Mouse (Mus musculus) erythroblast, adult 5-6 weeks (primary cell): ENCODE data around the gene Btnl6. TPM values are rescaled to one million over a fixed set of nuclear protein-coding genes. Genes with fewer than 3 reads are reported as not detected.
"Not testable (repeated sequence)": the region's sequence is repeated elsewhere in the genome, so short reads cannot be mapped to it uniquely, and the experiment has no call there.

Experiments
- ATAC-seq: replicated peaks from 2 replicates; pipeline ENCODE4 v1.8.0; 2016; ENCODE audit warnings: moderate number of reproducible peaks, mild to moderate bottlenecking, moderate TSS enrichment, inconsistent platforms; ENCODE audit not compliant: poor library complexity, low FRiP score, severe bottlenecking
- total RNA-seq, 2 experiments: library from RNA; stranded (forward) in 1 of 2; stranded (reverse) in 1 of 2; fragments of 150-400 nt in 1 of 2; fragments of 200-764, 138-1000 nt in 1 of 2; gene quantifications; 2 replicates each; pipeline versions ENCODE4 v1.2.3 to v1.2.4; 2015 to 2017; ENCODE audit warnings: low replicate concordance in 2 of 2

The Btnl6 gene
- total RNA-seq, 2 experiments from 2014 or later: 0.77 TPM; not detected in 1

GRCm38 (mm10) chr17:34511723-34512122 lies 5.4 kb downstream of the Btnl6 start:
- ATAC-seq: not testable (repeated sequence)

GRCm38 (mm10) chr17:34507591-34507990 lies 9.6 kb downstream of the Btnl6 start:
- no peak for ATAC-seq

- ATAC-seq: not testable (repeated sequence)
Measured at GRCm38 (mm10) chr17:34497726-34498125, 19.4 kb downstream of the Btnl6 start.

DNA sequence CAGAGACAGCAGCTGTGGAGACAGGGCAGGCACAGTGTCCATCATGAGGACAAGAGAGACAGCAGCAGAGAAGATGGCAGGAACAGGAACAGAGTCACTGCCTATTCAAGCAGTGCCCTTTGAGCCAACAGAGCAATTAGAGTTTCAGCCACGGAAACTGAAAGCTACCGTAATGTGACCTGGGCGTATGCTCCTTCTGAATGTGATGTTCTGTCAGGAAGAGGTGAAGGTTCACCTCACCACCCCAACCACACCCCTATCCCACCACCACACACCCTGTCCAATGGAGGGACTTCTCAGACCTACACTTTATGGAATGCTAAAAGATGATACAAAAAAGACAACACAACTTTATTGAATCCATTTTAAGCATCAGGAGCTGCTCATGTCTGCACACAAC lies 19.8 kb downstream of the Btnl6 start:
- ATAC-seq: not testable (repeated sequence)

DNA sequence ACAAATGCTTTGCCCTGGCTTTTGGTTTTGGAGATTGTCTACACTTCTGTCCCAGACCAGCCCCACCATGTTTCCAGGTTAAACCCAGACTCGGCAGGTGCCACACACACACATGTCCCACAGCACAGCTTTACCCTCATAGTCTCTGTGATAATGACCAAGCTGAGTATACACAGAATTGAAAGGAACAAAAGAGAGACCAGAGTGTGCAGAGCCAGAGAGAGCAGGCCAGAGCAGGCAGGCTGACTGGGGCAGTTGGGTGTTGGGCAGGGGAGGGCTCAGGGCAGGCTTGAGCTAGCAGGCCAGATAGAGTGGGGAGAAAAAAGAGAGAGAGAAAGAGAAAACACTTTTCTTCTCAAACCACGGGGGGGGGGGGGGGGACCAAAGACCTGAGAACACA lies 20.6 kb downstream of the Btnl6 start:
- no peak for ATAC-seq

DNA sequence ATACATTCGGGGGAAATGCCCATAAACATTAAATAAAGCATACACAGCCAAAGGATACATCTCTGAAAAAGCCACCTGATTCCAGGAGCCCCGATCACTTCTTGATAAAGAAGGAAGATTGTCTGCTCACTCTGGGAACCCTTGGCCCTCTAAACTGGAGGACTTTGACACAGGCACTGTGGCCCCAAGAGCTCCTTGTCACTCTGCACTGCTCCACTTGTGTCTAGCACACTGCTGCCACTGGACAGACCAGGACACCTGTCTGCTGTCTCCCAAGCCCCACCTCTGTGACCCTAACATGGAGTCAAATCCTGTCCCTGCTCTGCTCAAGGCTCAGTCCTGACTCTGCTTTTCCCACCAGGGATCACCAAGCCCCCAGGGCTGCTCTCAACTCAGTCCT lies 22.0 kb downstream of the Btnl6 start:
- not testable (repeated sequence) for ATAC-seq

GRCm38 (mm10) chr17:34492796-34493195 lies 24.4 kb downstream of the Btnl6 start:
- no peak for ATAC-seq

DNA sequence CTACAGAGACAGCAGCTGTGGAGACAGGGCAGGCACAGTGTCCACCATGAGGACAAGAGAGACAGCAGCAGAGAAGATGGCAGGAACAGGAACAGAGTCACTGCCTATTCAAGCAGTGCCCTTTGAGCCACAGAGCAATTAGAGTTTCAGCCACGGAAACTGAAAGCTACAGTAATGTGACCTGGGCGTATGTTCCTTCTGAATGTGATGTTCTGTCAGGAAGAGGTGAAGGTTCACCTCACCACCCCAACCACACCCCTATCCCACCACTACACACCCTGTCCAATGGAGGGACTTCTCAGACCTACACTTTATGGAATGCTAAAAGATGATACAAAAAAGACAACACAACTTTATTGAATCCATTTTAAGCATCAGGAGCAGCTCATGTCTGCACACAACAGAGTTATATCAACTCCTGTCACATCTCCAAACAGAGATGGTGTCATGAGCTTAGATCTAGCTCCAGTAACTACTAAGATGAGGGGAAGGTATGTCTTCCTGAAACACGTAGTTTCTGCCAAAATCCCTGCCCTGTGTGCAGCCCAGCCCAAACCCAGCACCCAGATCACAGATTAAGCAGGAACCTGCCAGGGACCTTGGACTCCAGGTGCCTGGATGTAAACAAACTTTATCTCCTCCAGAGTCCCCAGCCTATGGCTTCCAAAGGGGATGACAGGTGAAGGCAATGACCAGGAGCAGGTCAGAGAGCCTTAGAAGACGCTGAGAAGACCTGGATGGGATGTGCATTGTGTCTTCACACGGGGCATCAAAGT lies 39.7 kb downstream of the Btnl6 start, which contains the start of gene Btnl4:
Gene Btnl4, minus strand, starts transcription at position 81 of the 776 bp plus-strand sequence.
- ATAC-seq: not testable (repeated sequence)

GRCm38 (mm10) chr17:34476427-34476826 lies 40.7 kb downstream of the Btnl6 start:
- no peak for ATAC-seq

DNA sequence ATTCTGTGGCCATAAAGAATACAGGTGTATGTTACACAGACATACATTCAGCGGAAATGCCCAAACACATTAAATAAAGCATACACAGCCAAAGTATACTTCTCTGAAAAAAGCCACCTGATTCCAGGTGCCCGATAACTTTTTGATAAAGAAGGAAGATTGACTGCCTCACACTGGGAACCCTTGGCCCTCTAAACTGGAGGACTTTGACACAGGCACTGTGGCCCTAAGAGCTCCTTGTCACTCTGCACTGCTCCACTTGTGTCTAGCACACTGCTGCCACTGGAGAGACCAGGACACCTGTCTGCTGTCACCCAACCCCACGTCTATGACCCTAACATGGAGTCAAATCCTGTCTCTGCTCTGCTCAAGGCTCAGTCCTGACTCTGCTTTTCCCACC lies 42.1 kb downstream of the Btnl6 start:
- no peak for ATAC-seq

- ATAC-seq: no peak
Measured at GRCm38 (mm10) chr17:34470491-34470890, 46.7 kb downstream of the Btnl6 start.

DNA sequence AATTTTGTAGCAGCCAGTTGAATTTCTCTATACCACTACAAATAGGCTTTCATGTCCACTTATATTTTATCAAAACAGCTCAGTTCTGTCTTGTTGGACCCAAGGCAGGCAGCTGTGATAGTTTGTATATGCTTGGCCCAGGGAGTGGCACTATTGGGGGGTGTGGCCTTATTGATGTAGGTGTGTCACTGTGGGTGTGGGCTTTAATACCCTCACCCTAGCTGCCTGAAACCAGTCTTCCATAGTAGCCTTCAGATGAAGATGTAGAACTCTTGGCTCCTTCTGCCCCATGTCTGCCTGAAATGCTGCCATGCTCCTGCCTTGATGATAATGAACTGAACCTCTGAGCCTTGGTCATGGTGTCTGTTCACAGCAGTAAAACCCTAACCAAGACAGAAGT lies 51.2 kb downstream of the Btnl6 start:
- not testable (repeated sequence) for ATAC-seq

GRCm38 (mm10) chr17:34459255-34459654 lies 57.9 kb downstream of the Btnl6 start:
- no peak for ATAC-seq

Other genes with a start within 250 kb of the Btnl6 start
- gene H2-Aa, start 229.5 kb downstream of the Btnl6 start, total RNA-seq (2015; ENCODE audit: low replicate concordance): 92.2 and 127 TPM in 2 replicates
- gene H2-Aa, start 229.5 kb downstream of the Btnl6 start, total RNA-seq (2017; ENCODE audit: low replicate concordance): 32.1 and 32.2 TPM in 2 replicates
- gene H2-Eb1, start 211.5 kb downstream of the Btnl6 start, total RNA-seq (2015; ENCODE audit: low replicate concordance): 6.5 and 9.8 TPM in 2 replicates
- 15.9 and 53.1 TPM in 2 replicates for gene H2-Eb1, start 211.5 kb downstream of the Btnl6 start, total RNA-seq (2017; ENCODE audit: low replicate concordance)
- gene H2-Eb2, start 191.7 kb downstream of the Btnl6 start, total RNA-seq (2015; ENCODE audit: low replicate concordance): not detected in 2 replicates
- not detected in 2 replicates for gene H2-Eb2, start 191.7 kb downstream of the Btnl6 start, total RNA-seq (2017; ENCODE audit: low replicate concordance)
- gene Btnl2, start 162.5 kb downstream of the Btnl6 start, total RNA-seq (2015; ENCODE audit: low replicate concordance): 0.96 TPM in 1 of 2 replicates, not detected in the other
- 0.09 and 0.42 TPM in 2 replicates for gene Btnl2, start 162.5 kb downstream of the Btnl6 start, total RNA-seq (2017; ENCODE audit: low replicate concordance)
- not detected in 2 replicates for gene Btnl1, start 140.2 kb downstream of the Btnl6 start, total RNA-seq (2015; ENCODE audit: low replicate concordance)
- gene Btnl1, start 140.2 kb downstream of the Btnl6 start, total RNA-seq (2017; ENCODE audit: low replicate concordance): not detected in 2 replicates
- not detected in 2 replicates for gene BC051142, start 118.5 kb downstream of the Btnl6 start, total RNA-seq (2015; ENCODE audit: low replicate concordance)
- gene BC051142, start 118.5 kb downstream of the Btnl6 start, total RNA-seq (2017; ENCODE audit: low replicate concordance): not detected in 2 replicates
- 0.84 TPM in 1 of 2 replicates, not detected in the other for gene Btnl4, start 40.0 kb downstream of the Btnl6 start, total RNA-seq (2015; ENCODE audit: low replicate concordance)
- not detected in 2 replicates for gene Btnl4, start 40.0 kb downstream of the Btnl6 start, total RNA-seq (2017; ENCODE audit: low replicate concordance)
- gene Notch4, start 46.9 kb upstream of the Btnl6 start, total RNA-seq (2015; ENCODE audit: low replicate concordance): not detected in 2 replicates
- not detected in 2 replicates for gene Notch4, start 46.9 kb upstream of the Btnl6 start, total RNA-seq (2017; ENCODE audit: low replicate concordance)
- gene Gpsm3, start 72.5 kb upstream of the Btnl6 start, total RNA-seq (2015; ENCODE audit: low replicate concordance): 69.6 and 82.3 TPM in 2 replicates
- 11.6 and 21.3 TPM in 2 replicates for gene Gpsm3, start 72.5 kb upstream of the Btnl6 start, total RNA-seq (2017; ENCODE audit: low replicate concordance)
- 8.4 and 10.4 TPM in 2 replicates for gene Pbx2, start 73.9 kb upstream of the Btnl6 start, total RNA-seq (2015; ENCODE audit: low replicate concordance)
- 5.5 and 5.9 TPM in 2 replicates for gene Pbx2, start 73.9 kb upstream of the Btnl6 start, total RNA-seq (2017; ENCODE audit: low replicate concordance)
- gene Ager, start 80.5 kb upstream of the Btnl6 start, total RNA-seq (2015; ENCODE audit: low replicate concordance): 0.84 TPM in 1 of 2 replicates, not detected in the other
- 0.26 and 1.7 TPM in 2 replicates for gene Ager, start 80.5 kb upstream of the Btnl6 start, total RNA-seq (2017; ENCODE audit: low replicate concordance)
- 22.2 and 30.2 TPM in 2 replicates for gene Rnf5, start 86.3 kb upstream of the Btnl6 start, total RNA-seq (2015; ENCODE audit: low replicate concordance)
- 4.1 and 6.1 TPM in 2 replicates for gene Rnf5, start 86.3 kb upstream of the Btnl6 start, total RNA-seq (2017; ENCODE audit: low replicate concordance)
- gene Agpat1, start 86.9 kb upstream of the Btnl6 start, total RNA-seq (2015; ENCODE audit: low replicate concordance): 9.6 and 16.5 TPM in 2 replicates
- 8.2 and 12.4 TPM in 2 replicates for gene Agpat1, start 86.9 kb upstream of the Btnl6 start, total RNA-seq (2017; ENCODE audit: low replicate concordance)
- 2.3 TPM in 1 of 2 replicates, not detected in the other for gene Egfl8, start 98.6 kb upstream of the Btnl6 start, total RNA-seq (2015; ENCODE audit: low replicate concordance)
- 0.34 TPM in 1 of 2 replicates, not detected in the other for gene Egfl8, start 98.6 kb upstream of the Btnl6 start, total RNA-seq (2017; ENCODE audit: low replicate concordance)
- 13.6 and 21.3 TPM in 2 replicates for gene Ppt2, start 111.2 kb upstream of the Btnl6 start, total RNA-seq (2015; ENCODE audit: low replicate concordance)
- 2.9 and 3.3 TPM in 2 replicates for gene Ppt2, start 111.2 kb upstream of the Btnl6 start, total RNA-seq (2017; ENCODE audit: low replicate concordance)
- gene Prrt1, start 112.2 kb upstream of the Btnl6 start, total RNA-seq (2015; ENCODE audit: low replicate concordance): not detected in 2 replicates
- gene Prrt1, start 112.2 kb upstream of the Btnl6 start, total RNA-seq (2017; ENCODE audit: low replicate concordance): not detected in 2 replicates
- gene Fkbpl, start 127.4 kb upstream of the Btnl6 start, total RNA-seq (2015; ENCODE audit: low replicate concordance): not detected in 2 replicates
- 0.42 and 3.9 TPM in 2 replicates for gene Fkbpl, start 127.4 kb upstream of the Btnl6 start, total RNA-seq (2017; ENCODE audit: low replicate concordance)
- gene Atf6b, start 129.8 kb upstream of the Btnl6 start, total RNA-seq (2015; ENCODE audit: low replicate concordance): 4.2 and 6.9 TPM in 2 replicates
- gene Atf6b, start 129.8 kb upstream of the Btnl6 start, total RNA-seq (2017; ENCODE audit: low replicate concordance): 4.0 and 6.1 TPM in 2 replicates
- gene Tnxb, start 153.2 kb upstream of the Btnl6 start, total RNA-seq (2015; ENCODE audit: low replicate concordance): not detected in 2 replicates
- gene Tnxb, start 153.2 kb upstream of the Btnl6 start, total RNA-seq (2017; ENCODE audit: low replicate concordance): not detected in 2 replicates
- gene C4b, start 226.5 kb upstream of the Btnl6 start, total RNA-seq (2015; ENCODE audit: low replicate concordance): 0.38 and 0.84 TPM in 2 replicates
- gene C4b, start 226.5 kb upstream of the Btnl6 start, total RNA-seq (2017; ENCODE audit: low replicate concordance): not detected in 2 replicates